Mouse (Mus musculus): Measurements from ENCODE around the gene Atp13a1. TPM values are rescaled to one million over a fixed set of nuclear protein-coding genes. Genes with fewer than 3 reads are reported as not detected.

Gene Atp13a1
- polyA plus RNA-seq, 1 experiment from 2014 or later = 45.4 TPM

DNA sequence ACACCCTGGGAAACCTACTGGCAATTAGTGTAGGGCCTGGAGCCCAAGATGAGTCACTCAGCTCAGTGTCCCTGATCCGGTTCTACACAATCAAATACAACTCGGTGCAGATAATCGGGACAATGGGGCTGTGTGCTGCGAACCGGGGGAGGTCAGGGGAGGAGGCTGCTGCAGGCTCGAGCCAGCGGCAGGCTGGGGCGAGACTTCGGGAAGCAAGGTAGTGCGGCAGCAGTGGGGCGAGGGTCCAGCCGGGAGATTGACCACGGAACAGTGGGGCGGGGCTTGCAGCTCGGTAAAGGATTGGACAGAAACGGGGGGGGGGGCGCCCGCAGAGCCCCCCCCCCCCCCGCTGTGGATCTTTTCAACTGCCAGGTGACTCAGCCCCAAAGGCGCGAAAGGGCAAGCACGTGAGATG, 31.0 kb downstream of the Atp13a1 start:
- 3% methylated on average over 11 of the region's 22 CpGs for WGBS
- ATAC-seq (ENCODE audit: low read depth) = peak; percentile 67

GRCm38 (mm10) chr8:69822386-69823191, 31.6 kb downstream of the Atp13a1 start, which contains the start of gene Lpar2:
Lpar2 (plus strand) TSS chr8:69822429.
- no peaks in the 10 kb centered on the region for H3K9me3 ChIP-seq
- H3K4me1 ChIP-seq (replicated peaks) = peaks cover 45% of the 10 kb centered on the region
- H3K9ac ChIP-seq = peak within 1 kb of the TSS; percentile 79
- no peaks in the 10 kb centered on the region for H3K27me3 ChIP-seq
- under 1% methylated on average over 34 of the region's 35 CpGs for WGBS
- ATAC-seq (ENCODE audit: low read depth) = peak; percentile 82
- peak within 1 kb of the TSS; percentile 86 for H3K4me2 ChIP-seq
- H3K27ac ChIP-seq (replicated peaks) = peak within 1 kb of the TSS; percentile 69
- peak within 1 kb of the TSS; percentile 56 for H3K4me3 ChIP-seq
- peaks cover 48% of the 10 kb centered on the region for H3K36me3 ChIP-seq

More for the DNA sequence above, 31.0 kb downstream of the Atp13a1 start:
- H3K36me3 ChIP-seq = peaks cover 51% of the 10 kb centered on the region
- H3K27ac ChIP-seq (replicated peaks) = peak overlapping the region; percentile 56; the same call in 1 of the 2 replicates
- no peaks in the 10 kb centered on the region for H3K9me3 ChIP-seq
- no peaks in the 10 kb centered on the region for H3K27me3 ChIP-seq
- H3K4me1 ChIP-seq (replicated peaks) = peaks cover 45% of the 10 kb centered on the region
- H3K9ac ChIP-seq = peak overlapping the region; percentile 79
- H3K4me2 ChIP-seq = peak overlapping the region; percentile 86
- H3K4me3 ChIP-seq = peak overlapping the region; percentile 56

- no peak for ATAC-seq (ENCODE audit: low read depth)
- Histone ChIP-seq H3K27me3 (no peaks in the 10 kb centered on the region), H3K9ac (no peak overlapping the region), H3K4me1 (replicated peaks) (peaks cover 44% of the 10 kb centered on the region), H3K4me2 (no peak overlapping the region), H3K36me3 (peaks cover 25% of the 10 kb centered on the region), H3K9me3 (no peaks in the 10 kb centered on the region), H3K4me3 (no peak overlapping the region), H3K27ac (replicated peaks) (no peak overlapping the region)
- WGBS = 94% methylated on average over 12 of the region's 12 CpGs
These were observed 35.4 kb downstream of the Atp13a1 start for GRCm38 (mm10) chr8:69826371-69826770.

DNA sequence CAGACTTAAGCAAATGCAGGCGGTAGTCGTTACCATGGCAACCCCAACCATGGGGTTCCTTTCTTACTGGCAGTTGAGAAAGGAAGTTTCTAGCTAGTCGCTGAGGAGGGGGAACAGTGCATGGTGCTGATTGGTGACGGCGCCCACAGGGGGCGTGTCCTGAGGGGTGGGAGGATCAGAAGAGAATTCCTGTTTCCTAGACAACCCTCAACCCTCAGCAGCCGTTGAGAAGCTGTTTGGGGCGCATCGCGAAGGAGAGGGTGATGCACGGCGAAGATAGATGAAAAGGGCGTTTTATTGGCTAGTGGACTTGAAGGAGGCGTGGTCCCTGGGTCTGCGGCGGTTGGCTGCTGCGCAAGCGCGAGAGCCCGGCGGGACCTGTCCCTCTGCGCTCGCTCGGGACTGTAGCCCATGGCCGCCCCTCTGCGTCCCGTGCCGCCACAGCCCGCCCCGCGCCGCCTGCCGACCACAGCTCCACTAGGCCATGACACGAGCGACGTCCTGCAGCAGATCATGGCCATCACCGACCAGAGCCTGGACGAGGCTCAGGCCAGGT, 41.4 kb downstream of the Atp13a1 start, which contains the start of gene Pbx4:
TSS of gene Pbx4 (plus strand) at position 194 of the 556 bp plus-strand sequence.
- WGBS = under 1% methylated on average over 38 of the region's 38 CpGs
- Histone ChIP-seq H3K27ac (replicated peaks) (peak within 1 kb of the TSS; percentile 90), H3K4me1 (replicated peaks) (peaks cover 28% of the 10 kb centered on the region), H3K27me3 (no peaks in the 10 kb centered on the region), H3K9me3 (no peaks in the 10 kb centered on the region), H3K4me3 (peak within 1 kb of the TSS; percentile 67), H3K36me3 (peaks cover 14% of the 10 kb centered on the region), H3K4me2 (peak within 1 kb of the TSS; percentile 76), H3K9ac (peak within 1 kb of the TSS; percentile 80)
- ATAC-seq (ENCODE audit: low read depth) = peak; percentile 99

DNA sequence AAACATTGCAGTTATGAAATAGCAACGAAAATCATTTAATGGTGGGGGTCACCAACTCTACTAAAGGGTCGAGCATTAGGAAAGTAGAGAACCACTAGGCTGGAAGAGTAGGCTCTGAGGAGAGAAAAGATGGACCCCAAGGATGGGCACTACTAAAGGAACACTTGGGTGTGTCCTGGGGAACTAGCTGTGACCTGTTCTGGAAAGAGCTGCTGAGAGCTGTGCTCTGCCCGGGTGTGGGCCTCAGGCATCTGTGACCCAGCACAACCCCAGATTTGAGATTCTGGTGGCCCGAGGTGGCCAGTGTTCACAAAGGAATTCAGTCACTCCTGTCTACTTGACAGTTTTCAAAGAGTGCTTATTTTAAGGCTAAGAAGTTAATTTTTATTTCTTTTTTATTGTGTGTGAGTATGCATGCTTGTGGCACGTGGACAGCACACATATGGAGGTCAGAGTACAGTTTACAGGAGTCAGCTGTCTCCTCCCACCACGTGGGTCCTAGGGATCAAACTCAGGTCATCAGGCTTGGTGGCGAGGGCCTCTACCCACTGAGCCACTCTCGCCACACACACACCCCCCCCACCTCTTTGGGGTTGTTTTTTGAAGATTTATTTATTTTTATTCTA, 46.2 kb downstream of the Atp13a1 start:
- H3K36me3 ChIP-seq = 0 out of 2 replicates have a peak, but pooled peaks cover 17% of the 10 kb centered on the region
- H3K4me3 ChIP-seq = no peak overlapping the region
- no peak overlapping the region for H3K27ac ChIP-seq (replicated peaks)
- no peaks in the 10 kb centered on the region for H3K9me3 ChIP-seq
- H3K4me2 ChIP-seq = no peak overlapping the region
- peaks cover 20% of the 10 kb centered on the region for H3K4me1 ChIP-seq (replicated peaks)
- H3K27me3 ChIP-seq = no peaks in the 10 kb centered on the region
- ATAC-seq (ENCODE audit: low read depth) = no peak
- H3K9ac ChIP-seq = no peak overlapping the region
- 80% methylated on average over 8 of the region's 8 CpGs for WGBS

- no peaks in the 10 kb centered on the region for H3K4me1 ChIP-seq (replicated peaks)
- peaks cover 12% of the 10 kb centered on the region; the same call in 1 of the 2 replicates for H3K36me3 ChIP-seq
- H3K27me3 ChIP-seq = no peaks in the 10 kb centered on the region
- no peak overlapping the region for H3K4me2 ChIP-seq
- no peak overlapping the region for H3K4me3 ChIP-seq
- ATAC-seq (ENCODE audit: low read depth) = no peak
- H3K9me3 ChIP-seq = no peaks in the 10 kb centered on the region
- H3K27ac ChIP-seq (replicated peaks) = no peak overlapping the region
- H3K9ac ChIP-seq = no peak overlapping the region
- 81% methylated on average over 3 of the region's 3 CpGs for WGBS
These were observed 56.5 kb downstream of the Atp13a1 start for GRCm38 (mm10) chr8:69847167-69848065.

GRCm38 (mm10) chr8:69848951-69849350, 58.0 kb downstream of the Atp13a1 start:
- Histone ChIP-seq H3K36me3 (peaks cover 12% of the 10 kb centered on the region; the same call in 1 of the 2 replicates), H3K4me2 (no peak overlapping the region), H3K27me3 (no peaks in the 10 kb centered on the region), H3K27ac (replicated peaks) (no peak overlapping the region), H3K9me3 (no peaks in the 10 kb centered on the region), H3K4me3 (no peak overlapping the region), H3K9ac (no peak overlapping the region), H3K4me1 (replicated peaks) (no peaks in the 10 kb centered on the region)
- no peak for ATAC-seq (ENCODE audit: low read depth)
- WGBS = 90% methylated on average over 8 of the region's 8 CpGs

DNA sequence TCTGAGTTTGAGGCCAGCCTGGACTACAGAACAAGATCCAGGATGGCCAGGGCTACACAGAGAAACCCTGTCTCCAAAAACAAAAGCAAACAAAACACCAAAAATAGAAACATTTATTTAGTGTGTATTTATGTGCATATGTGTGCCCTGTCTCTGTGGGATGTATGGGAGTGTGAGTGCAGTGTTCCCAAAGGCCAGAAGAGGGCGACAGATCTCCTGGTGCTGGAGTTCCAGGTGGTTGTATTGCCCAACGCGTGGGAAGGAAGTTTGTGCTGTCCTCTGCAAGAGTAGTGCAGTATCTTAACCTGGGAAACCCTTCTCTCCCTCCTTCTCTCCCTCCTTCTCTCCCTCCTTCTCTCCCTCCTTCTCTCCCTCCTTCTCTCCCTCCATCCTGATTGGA, 58.9 kb downstream of the Atp13a1 start:
- H3K9ac ChIP-seq = no peak overlapping the region
- no peak overlapping the region for H3K4me2 ChIP-seq
- no peak for ATAC-seq (ENCODE audit: low read depth)
- no peak overlapping the region for H3K4me3 ChIP-seq
- no peaks in the 10 kb centered on the region for H3K27me3 ChIP-seq
- no peaks in the 10 kb centered on the region for H3K4me1 ChIP-seq (replicated peaks)
- WGBS = 44% methylated on average over 3 of the region's 3 CpGs
- no peak overlapping the region for H3K27ac ChIP-seq (replicated peaks)
- peaks cover 12% of the 10 kb centered on the region; the same call in 1 of the 2 replicates for H3K36me3 ChIP-seq
- H3K9me3 ChIP-seq = no peaks in the 10 kb centered on the region

- Histone ChIP-seq H3K27me3 (no peaks in the 10 kb centered on the region), H3K9me3 (no peaks in the 10 kb centered on the region), H3K4me1 (replicated peaks) (no peaks in the 10 kb centered on the region), H3K4me3 (no peak overlapping the region), H3K9ac (no peak overlapping the region), H3K27ac (replicated peaks) (no peak overlapping the region), H3K4me2 (no peak overlapping the region), H3K36me3 (peaks cover 12% of the 10 kb centered on the region; the same call in 1 of the 2 replicates)
- 83% methylated on average over 7 of the region's 7 CpGs for WGBS
- ATAC-seq (ENCODE audit: low read depth) = no peak
These were observed 60.1 kb downstream of the Atp13a1 start for GRCm38 (mm10) chr8:69850926-69851506.

DNA sequence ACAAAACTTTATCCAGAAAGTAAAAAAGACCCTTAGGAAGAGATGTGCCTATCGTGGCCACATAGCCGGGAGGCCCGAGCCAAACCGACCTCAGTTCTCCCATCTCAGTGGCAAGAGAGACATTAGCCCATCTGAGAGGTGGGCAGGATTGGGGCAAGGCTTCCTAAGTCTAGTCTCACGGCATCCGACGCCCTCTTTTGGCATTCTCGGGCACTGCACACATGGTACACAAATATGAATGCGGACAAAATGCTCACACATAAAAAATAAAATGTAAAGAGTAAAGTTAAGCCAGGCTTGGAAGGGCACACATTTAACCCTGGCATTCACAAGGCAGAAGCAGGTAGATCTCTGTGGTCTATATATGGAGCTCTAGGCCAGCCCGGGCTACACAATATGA, 62.9 kb downstream of the Atp13a1 start:
- Histone ChIP-seq H3K4me3 (no peak overlapping the region), H3K27ac (replicated peaks) (no peak overlapping the region), H3K4me2 (no peak overlapping the region), H3K9ac (no peak overlapping the region), H3K9me3 (no peaks in the 10 kb centered on the region), H3K36me3 (peaks cover 12% of the 10 kb centered on the region), H3K27me3 (no peaks in the 10 kb centered on the region), H3K4me1 (replicated peaks) (no peaks in the 10 kb centered on the region)
- 93% methylated on average over 10 of the region's 10 CpGs for WGBS
- no peak for ATAC-seq (ENCODE audit: low read depth)
